Mouse (Mus musculus) mouse trophoblast stem cell (cell line): ENCODE measurements around the gene Fam213a.

Experiments used
- in situ Hi-C, 2 experiments: fragments of 300-500 bp; cut with MseI, MboI; formaldehyde crosslinking; loops; 2 replicates in 1 of 2; 3 replicates in 1 of 2; pipeline ENCODE4 v1.15.1; 2025

The Fam213a gene

DNA sequence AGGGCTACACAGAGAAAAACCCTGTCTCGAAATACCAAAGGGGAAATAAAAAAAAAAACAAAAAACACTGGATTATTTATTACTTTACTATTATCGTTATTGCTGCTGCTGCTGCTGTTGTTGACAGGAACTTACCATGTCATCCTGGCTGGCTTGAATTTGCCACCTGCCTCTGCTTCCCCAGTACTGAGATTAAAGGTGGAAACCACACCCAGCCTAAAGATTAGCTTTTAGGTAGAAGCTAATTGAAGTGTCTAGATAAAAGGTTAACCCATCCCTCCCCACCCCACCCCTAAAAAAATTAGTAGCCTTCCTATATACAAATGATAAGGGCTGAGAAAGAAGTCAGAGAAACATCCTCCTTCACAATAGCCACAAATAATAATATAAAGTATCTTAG, 69.8 kb downstream of the Fam213a start:
- in situ Hi-C loops: no loop called here
